Mouse (Mus musculus): ENCODE measurements around the gene Atg7. TPM values are rescaled to one million over a fixed set of nuclear protein-coding genes. Genes with fewer than 3 reads are reported as not detected.

The Atg7 gene
- polyA plus RNA-seq, 1 experiment from 2014 or later: 21.6 TPM

DNA sequence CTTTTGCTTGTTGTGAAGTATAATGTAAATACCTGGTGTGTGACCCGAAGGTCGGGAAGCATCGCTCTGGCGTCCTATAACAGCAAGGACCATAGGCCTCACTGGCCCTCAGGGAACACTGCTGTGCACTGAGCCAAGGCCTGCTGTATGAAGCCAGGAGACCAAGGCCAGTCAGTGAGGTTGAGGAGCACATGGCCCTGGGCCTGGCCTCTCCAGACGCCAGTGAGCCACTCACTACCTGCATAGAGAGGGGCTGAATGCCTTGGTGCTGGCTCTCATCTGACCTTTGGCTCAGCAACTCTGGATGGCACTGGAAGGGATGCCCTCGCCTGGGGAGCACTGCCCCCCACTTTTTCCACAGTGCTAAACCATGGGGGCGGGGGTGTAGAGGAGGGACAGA lies 225.8 kb downstream of the Atg7 start:
- no peaks in the 10 kb centered on the region for H3K9me3 ChIP-seq (ENCODE audit: low read depth, low read length)
- peaks cover 15% of the 10 kb centered on the region for H3K4me1 ChIP-seq (ENCODE audit: insufficient read depth)
- peaks cover 29% of the 10 kb centered on the region; the same call in 1 of the 2 replicates for H3K36me3 ChIP-seq (ENCODE audit: insufficient read depth)
- no peak overlapping the region for H3K9ac ChIP-seq
- TF ChIP-seq CTCF (IDR thresholded peaks at IDR 0.05; ENCODE audit: low read depth): no peak
- 81% methylated on average over 7 of the region's 7 CpGs for WGBS
- no peaks in the 10 kb centered on the region for H3K27me3 ChIP-seq (ENCODE audit: insufficient read depth, low read length)
- H3K4me3 ChIP-seq (ENCODE audit: low read depth, low read length): no peak overlapping the region
- ATAC-seq (ENCODE audit: insufficient read depth): no peak
- H3K27ac ChIP-seq (ENCODE audit: low read depth): no peak overlapping the region
- no peak overlapping the region for H3K4me2 ChIP-seq
- no peak for DNase-seq

DNA sequence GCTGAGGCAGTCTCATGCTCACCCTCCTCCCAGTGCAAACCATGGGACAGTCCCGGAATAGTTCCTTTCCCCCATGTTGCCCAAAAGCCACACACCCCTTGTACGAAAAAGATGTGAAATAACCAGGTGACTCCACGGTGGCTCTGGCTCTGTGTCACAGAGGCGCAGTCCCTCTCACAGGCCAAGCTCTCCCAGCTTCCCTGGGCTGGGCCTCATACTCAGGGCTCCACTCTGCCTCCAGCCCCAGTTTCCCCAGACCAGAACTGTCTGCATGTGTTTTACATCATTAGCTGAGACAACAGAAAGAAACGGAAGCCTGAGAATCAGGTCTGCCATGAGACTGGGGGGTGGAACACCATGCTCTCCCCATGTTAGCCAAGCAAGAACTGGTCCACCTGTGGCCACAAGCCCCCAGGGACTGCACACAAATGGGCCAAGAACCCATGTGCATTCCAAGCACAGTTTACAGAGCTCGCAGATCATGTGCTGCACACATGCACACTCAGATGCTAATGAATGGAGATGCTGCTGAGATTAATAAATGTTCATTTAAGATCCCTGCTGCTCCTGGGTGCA lies 226.7 kb downstream of the Atg7 start:
- ATAC-seq (ENCODE audit: insufficient read depth) (no peak), DNase-seq (no peak)
- 56% methylated on average over 6 of the region's 6 CpGs for whole genome bisulfite sequencing
- Histone ChIP-seq H3K9ac (no peak overlapping the region), H3K9me3 (ENCODE audit: low read depth, low read length) (no peaks in the 10 kb centered on the region), H3K4me3 (ENCODE audit: low read depth, low read length) (no peak overlapping the region), H3K36me3 (ENCODE audit: insufficient read depth) (peaks cover 22% of the 10 kb centered on the region; the same call in 1 of the 2 replicates), H3K27me3 (ENCODE audit: insufficient read depth, low read length) (no peaks in the 10 kb centered on the region), H3K27ac (ENCODE audit: low read depth) (no peak overlapping the region), H3K4me2 (no peak overlapping the region), H3K4me1 (ENCODE audit: insufficient read depth) (peaks cover 24% of the 10 kb centered on the region)
- no peak for TF ChIP-seq CTCF (IDR thresholded peaks at IDR 0.05; ENCODE audit: low read depth)

DNA sequence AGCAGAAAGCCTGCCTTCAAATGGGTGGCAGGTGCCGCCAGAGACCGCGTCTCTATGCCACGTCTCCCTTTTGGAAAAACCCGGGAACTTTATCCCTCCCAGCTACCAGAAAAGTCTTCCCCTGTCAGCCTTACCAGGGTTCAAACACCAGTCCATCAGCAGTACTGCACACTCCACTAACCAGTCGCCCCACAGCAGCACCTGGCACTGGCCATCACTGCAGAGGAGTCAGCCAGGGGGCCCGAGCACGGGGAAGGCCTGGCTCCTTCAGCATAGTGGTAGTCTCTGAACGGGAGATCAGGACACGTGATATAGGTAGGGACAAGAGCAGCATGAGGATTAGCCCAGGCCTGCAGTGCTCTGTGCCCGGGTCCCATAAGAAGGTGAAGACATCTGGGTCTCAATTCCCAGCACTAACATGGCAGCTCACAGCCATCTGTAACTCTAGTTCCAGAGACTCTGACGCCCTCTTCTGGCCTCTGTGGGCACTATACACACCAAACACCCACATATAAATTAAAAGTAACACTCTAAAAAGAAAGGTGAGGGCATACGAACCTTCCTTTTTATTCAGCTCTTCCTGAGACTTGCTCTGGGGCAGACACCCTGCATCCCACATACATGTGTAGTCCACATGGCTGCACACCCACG lies 228.2 kb downstream of the Atg7 start:
- peaks cover 34% of the 10 kb centered on the region for H3K4me1 ChIP-seq (ENCODE audit: insufficient read depth)
- no peaks in the 10 kb centered on the region for H3K27me3 ChIP-seq (ENCODE audit: insufficient read depth, low read length)
- H3K9me3 ChIP-seq (ENCODE audit: low read depth, low read length): no peaks in the 10 kb centered on the region
- H3K9ac ChIP-seq: no peak overlapping the region
- H3K36me3 ChIP-seq (ENCODE audit: insufficient read depth): peaks cover 20% of the 10 kb centered on the region; the same call in 1 of the 2 replicates
- ATAC-seq (ENCODE audit: insufficient read depth): no peak
- H3K4me3 ChIP-seq (ENCODE audit: low read depth, low read length): no peak overlapping the region
- no peak overlapping the region for H3K27ac ChIP-seq (ENCODE audit: low read depth)
- no peak for DNase-seq
- 81% methylated on average over 14 of the region's 14 CpGs for WGBS
- no peak for TF ChIP-seq CTCF (IDR thresholded peaks at IDR 0.05; ENCODE audit: low read depth)
- no peak overlapping the region for H3K4me2 ChIP-seq

DNA sequence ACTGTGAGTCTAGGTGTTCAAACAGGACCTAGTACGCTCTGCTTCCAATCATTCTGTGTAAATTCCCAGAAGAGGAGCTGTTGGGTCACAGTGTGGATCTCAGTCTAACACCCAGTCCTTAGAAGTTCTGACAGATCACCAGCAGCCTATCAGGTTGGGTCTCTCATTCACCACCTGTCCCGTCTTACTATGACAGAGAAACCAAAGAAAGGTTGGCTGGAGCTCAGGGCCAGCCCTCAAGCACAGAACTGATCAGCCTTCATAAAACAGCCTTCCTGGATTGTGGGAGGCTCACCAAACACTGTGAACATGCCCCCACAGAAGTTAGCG lies 230.9 kb downstream of the Atg7 start:
- no peaks in the 10 kb centered on the region for H3K27me3 ChIP-seq (ENCODE audit: insufficient read depth, low read length)
- ATAC-seq (ENCODE audit: insufficient read depth) (no peak), DNase-seq (no peak)
- H3K36me3 ChIP-seq (ENCODE audit: insufficient read depth): peaks cover 18% of the 10 kb centered on the region; the same call in 1 of the 2 replicates
- H3K4me3 ChIP-seq (ENCODE audit: low read depth, low read length): peak overlapping the region; percentile 48
- peak overlapping the region; percentile 98 for H3K27ac ChIP-seq (ENCODE audit: low read depth)
- WGBS: 49% methylated on average over 3 of the region's 3 CpGs
- TF ChIP-seq CTCF (IDR thresholded peaks at IDR 0.05; ENCODE audit: low read depth): no peak
- H3K4me2 ChIP-seq: peak overlapping the region; percentile 95
- H3K4me1 ChIP-seq (ENCODE audit: insufficient read depth): peaks cover 58% of the 10 kb centered on the region
- H3K9ac ChIP-seq: peak overlapping the region; percentile 72
- no peaks in the 10 kb centered on the region for H3K9me3 ChIP-seq (ENCODE audit: low read depth, low read length)

DNA sequence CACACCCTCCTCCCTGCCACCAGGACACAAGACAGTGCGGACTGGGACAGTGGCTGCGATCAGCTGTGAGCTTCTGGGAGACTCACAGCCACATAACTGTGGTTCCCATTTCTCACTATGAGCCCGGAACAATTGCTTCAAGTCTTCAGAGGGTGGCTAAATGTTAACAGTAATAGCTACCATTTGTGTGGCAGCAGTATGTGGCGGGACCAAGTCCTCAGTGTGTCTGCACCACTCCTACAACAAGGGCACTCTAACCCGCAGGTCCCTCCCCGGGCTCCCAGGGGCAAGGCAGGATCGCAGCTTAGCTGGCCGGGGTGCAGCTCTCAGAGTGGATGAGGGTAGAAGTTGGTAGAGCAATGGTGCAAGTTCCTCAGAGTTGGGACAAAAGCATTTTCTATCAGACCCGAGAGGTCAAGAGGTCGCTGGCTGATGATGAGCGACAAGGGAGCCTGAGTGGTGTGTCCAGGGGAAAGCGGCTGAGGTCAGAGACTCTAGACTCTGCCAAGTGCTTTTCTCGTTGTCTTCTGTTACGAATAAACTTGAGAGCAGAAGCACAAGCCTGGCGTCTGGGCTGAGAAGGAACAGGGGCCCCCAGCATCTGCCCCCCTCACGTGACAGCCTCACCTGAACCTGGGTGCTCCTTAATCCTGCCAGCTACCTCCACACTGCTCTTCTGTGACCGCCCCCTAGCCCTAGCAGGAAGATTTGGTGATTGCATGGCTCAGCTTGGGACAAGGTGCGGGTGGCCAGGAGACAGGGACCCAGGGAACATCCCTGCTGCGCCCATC lies 231.4 kb downstream of the Atg7 start:
- H3K27me3 ChIP-seq (ENCODE audit: insufficient read depth, low read length): no peaks in the 10 kb centered on the region
- 10% methylated on average over 19 of the region's 19 CpGs for WGBS
- peak; percentile 31; the same call in 1 of the 2 replicates for TF ChIP-seq CTCF (IDR thresholded peaks at IDR 0.05; ENCODE audit: low read depth)
- peaks cover 64% of the 10 kb centered on the region for H3K4me1 ChIP-seq (ENCODE audit: insufficient read depth)
- peak overlapping the region; percentile 48 for H3K4me3 ChIP-seq (ENCODE audit: low read depth, low read length)
- ATAC-seq (ENCODE audit: insufficient read depth) (peak; percentile 53), DNase-seq (peak; percentile 57)
- peak overlapping the region; percentile 98 for H3K27ac ChIP-seq (ENCODE audit: low read depth)
- peaks cover 14% of the 10 kb centered on the region; the same call in 1 of the 2 replicates for H3K36me3 ChIP-seq (ENCODE audit: insufficient read depth)
- H3K9me3 ChIP-seq (ENCODE audit: low read depth, low read length): no peaks in the 10 kb centered on the region
- peak overlapping the region; percentile 72 for H3K9ac ChIP-seq
- H3K4me2 ChIP-seq: peak overlapping the region; percentile 95

DNA sequence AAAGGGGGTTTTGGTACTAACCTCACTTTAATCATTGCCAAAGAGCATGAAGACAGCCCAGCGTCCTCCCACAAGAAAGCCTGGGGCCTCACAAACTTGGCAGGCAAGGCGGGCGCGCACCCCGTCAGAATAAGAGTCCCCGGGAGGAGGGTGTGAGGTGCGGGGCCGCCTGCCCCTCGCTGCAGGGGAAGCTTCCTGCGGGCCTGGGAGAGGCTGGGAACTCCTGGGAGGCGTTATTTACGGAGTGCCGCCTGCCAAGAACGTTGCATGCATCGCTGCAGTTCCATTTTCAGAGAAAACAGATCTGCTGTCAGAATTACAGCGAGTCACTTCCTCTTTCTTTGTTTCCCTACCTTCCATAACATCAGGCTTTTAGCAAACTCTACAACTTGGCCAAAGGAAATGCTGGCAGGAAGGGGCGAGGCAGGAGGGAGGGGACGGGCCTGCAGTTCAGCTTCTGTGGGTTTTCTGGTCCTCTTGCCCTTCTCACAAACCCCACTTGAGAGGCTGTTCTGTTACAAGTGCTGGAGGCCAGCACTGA lies 232.2 kb downstream of the Atg7 start:
- peak overlapping the region; percentile 95 for H3K4me2 ChIP-seq
- peak overlapping the region; percentile 98 for H3K27ac ChIP-seq (ENCODE audit: low read depth)
- DNase-seq: peak; percentile 97
- peaks cover 70% of the 10 kb centered on the region for H3K4me1 ChIP-seq (ENCODE audit: insufficient read depth)
- peak; percentile 90 for ATAC-seq (ENCODE audit: insufficient read depth)
- peak overlapping the region; percentile 48 for H3K4me3 ChIP-seq (ENCODE audit: low read depth, low read length)
- TF ChIP-seq CTCF (IDR thresholded peaks at IDR 0.05; ENCODE audit: low read depth): no peak
- no peaks in the 10 kb centered on the region for H3K9me3 ChIP-seq (ENCODE audit: low read depth, low read length)
- peak overlapping the region; percentile 72 for H3K9ac ChIP-seq
- peaks cover 16% of the 10 kb centered on the region; the same call in 1 of the 2 replicates for H3K36me3 ChIP-seq (ENCODE audit: insufficient read depth)
- no peaks in the 10 kb centered on the region for H3K27me3 ChIP-seq (ENCODE audit: insufficient read depth, low read length)
- WGBS: 0% methylated on average over 18 of the region's 18 CpGs
